ENCODE assay signal across 8 mouse cellular contexts in genomic region chr7:16387160-16388041, GRCm38 (mm10). TPM values are rescaled to one million over a fixed set of nuclear protein-coding genes. Genes with fewer than 3 reads are reported as not detected.
DNase-seq lines count a peak whose midpoint lies in the region; ATAC-seq and TF ChIP-seq lines count a peak whose summit lies in the region.

TSS of gene Sae1 (minus strand) at chr7:16387806.

- no peak within 1 kb of the TSS for H3K27ac ChIP-seq in cortical plate, adult 2 months (ENCODE audit: insufficient read depth, low read length)

- peak; percentile 95 for DNase-seq in gastrocnemius, postnatal 10 days
- DNase-seq in induced T-regulatory cell, adult 2 months (ENCODE audit: low read depth), result peak; percentile 96
- peak; percentile 95 to 96 for DNase-seq in left cerebral cortex, adult 9 months (ENCODE audit: low spot score in 2 of 2)
- DNase-seq in right cerebral cortex, postnatal 14 days, result peak; percentile 96
- DNase-seq in urinary bladder, postnatal 36 days (ENCODE audit: low spot score in 2 of 2), result peak; percentile 90 to 96

- H3K4me3 ChIP-seq in cortical plate, adult 2 months (ENCODE audit: insufficient read depth, low read length), result peak within 1 kb of the TSS; percentile 50

- no peak for TF ChIP-seq CTCF in cortical plate, adult 2 months (IDR thresholded peaks at IDR 0.05; ENCODE audit: extremely low read depth, insufficient read depth, low read length)

- H3K4me1 ChIP-seq in cortical plate, adult 2 months (ENCODE audit: control insufficient read depth, insufficient read depth, low read length), result peaks cover 2% of the 10 kb centered on the region; the same call in 1 of the 2 replicates

- ATAC-seq in activated CD4-positive, CD25-positive, alpha-beta regulatory T cell, adult 4 months, result peak; percentile 74
- ATAC-seq in megakaryocyte progenitor cell, adult 5-6 weeks (replicated peaks; ENCODE audit: poor library complexity), result peak; percentile 94

- peak; percentile 71; the same call in 1 of the 2 replicates for TF ChIP-seq POLR2A in cortical plate, adult 2 months (IDR thresholded peaks at IDR 0.05; ENCODE audit: extremely low read depth, insufficient read depth, low read length)

RNA-seq across cellular contexts. Expression of gene Sae1, which starts in this region (rescaled TPM):
- polyA plus RNA-seq in activated CD4-positive, CD25-positive, alpha-beta regulatory T cell, adult 4 months (2017; shearing (Covaris generic)), result 100 to 1,000 TPM in 1 of 2 experiments, 10 to 100 TPM in 1; 75.9 to 106 TPM
- polyA plus RNA-seq in cortical plate, adult 2 months (2012; rRNA removed), result 95.8 and 97.1 TPM in 2 replicates
- total RNA-seq in gastrocnemius, postnatal 10 days (2021), result 10 to 100 TPM; 43.3 to 48.8 TPM
- total RNA-seq in megakaryocyte progenitor cell, adult 5-6 weeks (2015), result 76.8 and 81.3 TPM in 2 replicates
- 429 and 547 TPM in 2 replicates for total RNA-seq in megakaryocyte progenitor cell, adult 5-6 weeks (2017)
